Mouse (Mus musculus) hindbrain, postnatal 0 days (tissue): ENCODE results near the gene Nsdhl. TPM values are rescaled to one million over a fixed set of nuclear protein-coding genes. Genes with fewer than 3 reads are reported as not detected.

Experiments
- ATAC-seq: fragments of 200-750 bp; cut with Nextera tagmentation; 2 replicates; pipeline ENCODE4 v1.8.0; 2017; ENCODE audit warnings: mild to moderate bottlenecking, moderate TSS enrichment, moderate library complexity
- DNase-seq: peaks from one replicate; pipeline ENCODE4 v3.0.0-alpha.2; 2015; ENCODE audit warnings: low spot score
- H3K27ac ChIP-seq: fragments of 300-500 bp; sonication (generic); 2 replicates; pipeline ENCODE4 v1.5.1; 2014; ENCODE audit warnings: mild to moderate bottlenecking
- H3K27me3 ChIP-seq: fragments of 300-500 bp; sonication (generic); 2 replicates; pipeline ENCODE4 v1.6.1; 2014; ENCODE audit warnings: low read length, mixed read lengths; ENCODE audit not compliant: insufficient read depth
- H3K36me3 ChIP-seq: fragments of 300-500 bp; sonication (generic); 2 replicates; pipeline ENCODE4 v1.6.1; 2014; ENCODE audit warnings: low read length, mixed read lengths; ENCODE audit not compliant: insufficient read depth
- H3K4me1 ChIP-seq: fragments of 300-500 bp; sonication (generic); 2 replicates; pipeline ENCODE4 v1.6.1; 2014; ENCODE audit warnings: antibody characterized with exemption, low read length, mixed read lengths; ENCODE audit not compliant: insufficient read depth
- H3K4me2 ChIP-seq: fragments of 300-500 bp; sonication (generic); 2 replicates; pipeline ENCODE4 v1.6.1; 2014; ENCODE audit warnings: low read depth, mild to moderate bottlenecking, low read length, moderate library complexity, mixed read lengths
- H3K4me3 ChIP-seq: fragments of 300-500 bp; sonication (generic); 2 replicates; pipeline ENCODE4 v1.5.1; 2014; ENCODE audit warnings: low read length
- H3K9ac ChIP-seq: fragments of 300-500 bp; sonication (generic); replicated peaks from 2 replicates; pipeline ENCODE4 v1.6.1; 2014; ENCODE audit warnings: mild to moderate bottlenecking, low read length, moderate library complexity, mixed read lengths
- H3K9me3 ChIP-seq: fragments of 300-500 bp; sonication (generic); 2 replicates; pipeline ENCODE4 v1.6.1; 2016; ENCODE audit warnings: low read length, mixed read lengths
- CTCF ChIP-seq: IDR thresholded peaks from 2 replicates; pipeline ENCODE4 v1.5.1; 2016; ENCODE audit warnings: antibody characterized with exemption, control low read depth, low read depth
- WGBS: fragments of 180-500 bp; shearing (Covaris S2); extraction: QIAGEN DNeasy Blood & Tissue Kit; methylation state at CpG from one replicate; pipeline ENCODE4 v1.1.7; 2014; 5-methylcytosine and 5-hydroxymethylcytosine counted together
- polyA plus RNA-seq: library from polyadenylated mRNA; unstranded; fragments of >200 nt; fragmentation: Nextera tagmentation; extraction: Ambion mirVana; gene quantifications from 2 replicates; pipeline ENCODE4 v1.2.1, GENCODE M21; 2015
- total RNA-seq: library from RNA; depleted of rRNA; stranded (reverse); fragments of >200 nt; gene quantifications from 2 replicates; pipeline ENCODE4 v1.2.3, GENCODE M21; 2014; rRNA removed

Nsdhl gene
- 35.6 and 41.1 TPM in 2 replicates for total RNA-seq
- 38.0 and 40.8 TPM in 2 replicates for polyA plus RNA-seq

DNA sequence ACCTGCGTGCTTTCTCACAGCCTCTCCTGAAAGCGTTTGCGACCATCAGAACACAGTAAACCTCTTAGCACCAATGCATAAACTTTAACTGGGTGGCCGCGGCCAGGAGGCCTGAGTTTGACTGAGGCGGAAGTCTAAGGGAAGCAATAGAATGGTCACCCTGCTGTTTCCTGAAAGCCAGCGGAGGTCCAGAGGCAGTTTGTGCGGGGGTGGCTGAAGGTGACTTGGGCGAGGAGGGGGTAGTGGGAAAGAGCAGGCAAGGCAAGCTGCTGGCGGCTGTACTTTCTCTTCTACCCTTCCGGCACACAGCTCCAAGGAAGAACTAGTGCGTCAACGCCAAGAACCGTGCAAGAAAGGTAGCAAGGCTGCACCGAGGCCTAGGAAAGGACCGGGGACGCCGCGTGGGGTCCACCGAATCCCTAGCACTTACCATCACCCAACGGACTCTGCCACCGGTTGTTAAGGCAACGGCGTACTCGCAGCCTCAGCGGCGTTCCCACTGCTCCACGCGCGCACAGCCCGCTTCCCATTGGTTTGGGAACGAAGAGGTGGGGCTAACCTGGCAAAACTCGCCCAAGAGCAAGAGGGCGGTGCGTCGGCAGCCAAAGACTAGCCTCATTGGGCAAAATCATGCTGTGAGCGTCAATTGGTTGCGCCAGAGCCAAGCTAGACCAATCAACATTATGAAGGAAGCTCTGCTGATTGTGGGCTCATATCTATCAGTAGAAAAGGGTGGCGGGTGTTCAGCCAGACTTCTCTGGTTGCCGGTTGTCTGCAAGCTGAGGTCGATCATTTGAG is at the start of gene Nsdhl, which contains the start of gene Cetn2:
Gene Nsdhl (plus strand): TSS at position 674 of the 798 bp plus-strand sequence.
Gene Cetn2 (minus strand): TSS at position 528 of the 798 bp plus-strand sequence.
- Histone ChIP-seq H3K36me3 (no peaks in the 10 kb centered on the region), H3K4me2 (peak within 1 kb of the TSS; percentile 59), H3K4me3 (peak within 1 kb of the TSS; percentile 46), H3K27me3 (no peaks in the 10 kb centered on the region), H3K4me1 (no peaks in the 10 kb centered on the region), H3K9me3 (no peaks in the 10 kb centered on the region), H3K27ac (peak within 1 kb of the TSS; percentile 48; the same call in 1 of the 2 replicates), H3K9ac (peak within 1 kb of the TSS; percentile 44)
- DNase-seq = peak; percentile 94
- 29% methylated on average over 41 of the region's 41 CpGs for WGBS
- peak; percentile 99 for ATAC-seq
- no peak for TF ChIP-seq CTCF

DNA sequence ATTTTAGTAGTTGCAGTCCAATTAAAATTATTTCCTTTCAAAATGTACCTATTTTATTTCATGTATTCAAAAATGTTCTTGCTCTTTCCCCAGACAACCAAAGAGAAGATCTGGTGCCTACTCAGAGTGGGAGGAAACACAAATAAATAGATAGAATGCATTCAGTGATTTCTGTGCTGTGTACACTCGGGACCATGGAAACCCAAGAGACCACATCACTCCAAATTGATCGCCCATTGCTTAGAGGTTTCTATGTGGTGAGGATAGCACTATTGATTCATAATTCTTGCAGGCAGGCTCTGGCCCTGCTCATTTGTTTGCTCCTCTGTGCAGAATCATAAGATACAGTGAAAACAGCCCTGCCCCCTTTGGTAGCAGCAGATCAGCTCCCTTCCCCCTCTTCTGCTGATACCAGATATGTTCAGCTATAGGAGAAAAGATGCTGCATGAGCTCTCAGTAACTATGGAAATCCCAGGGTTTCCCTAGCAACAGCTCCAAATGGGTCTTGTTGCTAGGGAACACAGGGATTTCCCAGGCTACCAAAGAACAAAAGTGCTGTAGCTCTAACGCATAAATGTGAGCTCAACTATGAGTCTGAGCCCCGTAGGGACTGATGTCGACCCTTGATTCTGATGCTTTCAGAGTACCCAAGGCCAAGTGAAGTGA is 22.8 kb upstream of the Nsdhl start:
- Histone ChIP-seq H3K9ac (no peak overlapping the region), H3K36me3 (no peaks in the 10 kb centered on the region), H3K27me3 (no peaks in the 10 kb centered on the region), H3K4me1 (no peaks in the 10 kb centered on the region), H3K4me3 (no peak overlapping the region), H3K27ac (peak overlapping the region; percentile 15; the same call in 1 of the 2 replicates), H3K4me2 (0 out of 2 replicates have a peak overlapping the region, but pooled peaks have one; percentile 13), H3K9me3 (no peaks in the 10 kb centered on the region)
- ATAC-seq (peak; percentile 92), DNase-seq (peak; percentile 72)
- 43% methylated on average over 5 of the region's 5 CpGs for WGBS
- TF ChIP-seq CTCF = 0 out of 2 replicates have a peak, but pooled peaks have one; percentile 4

DNA sequence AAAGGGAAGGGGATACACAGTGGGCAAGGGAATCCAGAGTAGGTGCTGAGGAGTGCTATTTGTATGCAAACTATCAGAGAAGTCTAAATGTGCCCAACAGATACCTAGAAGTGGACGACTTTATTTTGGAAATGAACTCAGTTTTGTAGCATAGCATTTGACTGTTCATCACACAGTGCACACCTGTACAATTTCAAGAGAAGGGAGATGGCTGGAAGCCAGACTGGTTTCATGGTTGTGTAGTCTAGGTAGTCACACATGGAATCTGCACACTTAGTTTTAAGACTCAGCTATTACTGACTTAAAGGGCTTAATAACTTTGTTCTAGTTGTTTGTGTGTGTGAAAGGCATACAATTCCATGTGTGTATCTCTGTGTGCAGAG is 22.3 kb upstream of the Nsdhl start:
- Histone ChIP-seq H3K27ac (no peak overlapping the region), H3K4me1 (no peaks in the 10 kb centered on the region), H3K27me3 (no peaks in the 10 kb centered on the region), H3K4me3 (no peak overlapping the region), H3K9ac (no peak overlapping the region), H3K4me2 (0 out of 2 replicates have a peak overlapping the region, but pooled peaks have one; percentile 13), H3K36me3 (no peaks in the 10 kb centered on the region), H3K9me3 (no peaks in the 10 kb centered on the region)
- peak; percentile 51; the same call in 1 of the 2 replicates for ATAC-seq
- no peak for TF ChIP-seq CTCF
- 35% methylated on average over 1 of the region's 1 CpGs for WGBS
- DNase-seq = no peak

DNA sequence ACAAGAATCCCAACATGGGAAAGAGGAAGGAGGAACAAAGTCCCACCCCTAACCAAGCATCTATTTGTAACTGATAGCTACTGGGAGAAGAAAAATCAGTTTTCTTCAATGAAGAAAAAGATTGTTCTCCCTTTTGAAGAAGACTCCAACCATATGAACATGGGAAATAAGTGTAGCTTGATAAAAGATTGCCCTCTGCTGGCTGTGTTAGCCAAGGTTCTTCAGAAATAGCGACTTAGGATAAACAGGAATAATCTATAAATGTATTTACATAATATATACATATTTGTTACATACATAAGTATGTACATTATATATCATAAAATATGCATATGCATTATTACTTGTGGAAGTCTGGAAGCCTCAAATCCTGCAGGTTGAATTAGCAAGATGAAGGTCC is 15.8 kb upstream of the Nsdhl start:
- TF ChIP-seq CTCF = peak; percentile 45
- WGBS = 44% methylated on average over 1 of the region's 1 CpGs
- no peak overlapping the region for H3K4me2 ChIP-seq

DNA sequence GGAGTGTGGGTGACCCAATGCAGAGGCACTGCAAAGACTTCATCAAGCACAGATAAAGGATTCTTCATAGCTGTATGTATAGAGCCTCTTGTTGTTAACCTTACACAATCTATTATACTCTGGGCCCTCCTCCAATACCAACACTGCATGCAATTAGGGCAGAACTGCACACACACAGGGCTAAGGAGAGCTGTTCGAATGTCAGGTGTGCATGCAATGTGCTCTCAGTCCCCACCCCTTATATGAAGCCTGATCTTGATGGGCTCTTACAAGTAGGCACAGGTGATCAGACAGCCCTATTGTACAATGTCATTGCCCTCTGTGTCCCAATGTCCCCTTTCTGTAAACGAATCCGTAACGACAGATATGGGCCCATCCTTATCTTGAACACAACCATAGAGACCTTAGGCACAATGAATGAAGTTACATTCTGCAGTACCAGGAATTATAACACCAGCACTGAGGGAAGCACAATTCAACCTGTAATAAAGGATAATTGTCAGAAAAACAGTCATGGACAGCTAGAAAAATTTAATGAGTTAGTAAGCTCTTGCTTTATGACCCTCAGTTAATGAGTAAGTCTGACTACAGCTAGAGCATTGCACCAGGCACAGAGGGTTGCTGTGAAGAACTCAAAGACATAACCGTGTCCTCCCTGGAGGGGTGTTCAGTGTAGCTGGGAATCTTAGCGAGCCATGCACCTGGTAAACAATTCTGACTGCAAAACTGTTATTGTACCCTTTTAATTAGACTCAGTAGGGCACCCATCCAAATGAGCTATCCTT is 10.5 kb upstream of the Nsdhl start:
- Histone ChIP-seq H3K4me2 (no peak overlapping the region), H3K9ac (no peak overlapping the region), H3K27me3 (no peaks in the 10 kb centered on the region), H3K27ac (no peak overlapping the region), H3K9me3 (no peaks in the 10 kb centered on the region), H3K4me1 (no peaks in the 10 kb centered on the region), H3K36me3 (no peaks in the 10 kb centered on the region), H3K4me3 (no peak overlapping the region)
- DNase-seq (no peak), ATAC-seq (peak; percentile 58)
- WGBS = 70% methylated on average over 6 of the region's 6 CpGs
- no peak for TF ChIP-seq CTCF

More for the DNA sequence above, 15.8 kb upstream of the Nsdhl start:
- H3K36me3 ChIP-seq = no peaks in the 10 kb centered on the region
- H3K9me3 ChIP-seq = no peaks in the 10 kb centered on the region
- H3K4me1 ChIP-seq = no peaks in the 10 kb centered on the region
- H3K4me3 ChIP-seq = no peak overlapping the region
- H3K27me3 ChIP-seq = no peaks in the 10 kb centered on the region
- H3K9ac ChIP-seq = no peak overlapping the region
- no peak overlapping the region for H3K27ac ChIP-seq
- DNase-seq (peak; percentile 19), ATAC-seq (no peak)

DNA sequence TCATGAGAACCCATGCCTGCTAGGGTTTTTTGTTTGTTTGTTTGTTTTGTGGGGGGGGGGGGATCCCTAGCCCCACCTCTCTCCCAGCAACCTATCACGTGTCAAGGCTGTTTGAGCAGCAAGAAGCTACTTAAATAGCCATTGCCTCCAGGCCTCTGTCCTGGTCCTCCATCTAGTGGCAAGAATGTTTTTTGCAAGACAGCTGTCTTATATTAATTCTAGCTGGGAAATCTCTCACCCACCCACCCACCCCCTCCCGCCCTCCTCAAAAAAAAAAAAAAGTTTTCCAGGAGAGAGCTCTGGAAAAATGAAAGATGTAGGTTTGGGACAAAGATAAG is 10.0 kb upstream of the Nsdhl start:
- Histone ChIP-seq H3K4me2 (no peak overlapping the region), H3K36me3 (no peaks in the 10 kb centered on the region), H3K27ac (no peak overlapping the region), H3K4me1 (no peaks in the 10 kb centered on the region), H3K27me3 (no peaks in the 10 kb centered on the region), H3K9ac (no peak overlapping the region), H3K4me3 (no peak overlapping the region), H3K9me3 (no peaks in the 10 kb centered on the region)
- DNase-seq (peak; percentile 79), ATAC-seq (peak; percentile 90)
- TF ChIP-seq CTCF = peak; percentile 64
- 18% methylated on average over 2 of the region's 2 CpGs for WGBS
